Mouse (Mus musculus) left cerebral cortex, postnatal 14 days (tissue): ENCODE results near the gene Rsph4a. TPM values are rescaled to one million over a fixed set of nuclear protein-coding genes. Genes with fewer than 3 reads are reported as not detected.
"Not testable (repeated sequence)": the region's sequence is repeated elsewhere in the genome, so short reads cannot be mapped to it uniquely, and the experiment has no call there.

ENCODE experiments used
- DNase-seq, 2 experiments: peaks; one replicate each; pipeline ENCODE4 v3.0.0; 2021 to 2022; ENCODE audit warnings: low spot score in 2 of 2, mixed read lengths in 1 of 2
- intact Hi-C: fragments of 180-260 bp; cut with DNase I; formaldehyde crosslinking; loops from one replicate; pipeline ENCODE4 v1.15.1; 2025
- long read RNA-seq, 2 experiments: library from polyadenylated mRNA; stranded (forward); transcript quantifications; one replicate each; pipeline ENCODE4 v2.0.0; 2021
- total RNA-seq, 2 experiments: library from RNA; stranded (reverse); gene quantifications; 2 replicates each; pipeline ENCODE4 v1.2.3; 2021

The Rsph4a gene
- total RNA-seq = 1 to 10 TPM; 3.3 to 4.5 TPM
- long read RNA-seq, experiment 1, partial matches to known transcripts = 0 of 1 reads
- long read RNA-seq, experiment 1, other reads (novel, unspliced or antisense) = 0 of 1 reads
- long read RNA-seq, experiment 2, partial matches to known transcripts = 0 of 2 reads
- long read RNA-seq, experiment 2, other reads (novel, unspliced or antisense) = 0 of 2 reads

DNA sequence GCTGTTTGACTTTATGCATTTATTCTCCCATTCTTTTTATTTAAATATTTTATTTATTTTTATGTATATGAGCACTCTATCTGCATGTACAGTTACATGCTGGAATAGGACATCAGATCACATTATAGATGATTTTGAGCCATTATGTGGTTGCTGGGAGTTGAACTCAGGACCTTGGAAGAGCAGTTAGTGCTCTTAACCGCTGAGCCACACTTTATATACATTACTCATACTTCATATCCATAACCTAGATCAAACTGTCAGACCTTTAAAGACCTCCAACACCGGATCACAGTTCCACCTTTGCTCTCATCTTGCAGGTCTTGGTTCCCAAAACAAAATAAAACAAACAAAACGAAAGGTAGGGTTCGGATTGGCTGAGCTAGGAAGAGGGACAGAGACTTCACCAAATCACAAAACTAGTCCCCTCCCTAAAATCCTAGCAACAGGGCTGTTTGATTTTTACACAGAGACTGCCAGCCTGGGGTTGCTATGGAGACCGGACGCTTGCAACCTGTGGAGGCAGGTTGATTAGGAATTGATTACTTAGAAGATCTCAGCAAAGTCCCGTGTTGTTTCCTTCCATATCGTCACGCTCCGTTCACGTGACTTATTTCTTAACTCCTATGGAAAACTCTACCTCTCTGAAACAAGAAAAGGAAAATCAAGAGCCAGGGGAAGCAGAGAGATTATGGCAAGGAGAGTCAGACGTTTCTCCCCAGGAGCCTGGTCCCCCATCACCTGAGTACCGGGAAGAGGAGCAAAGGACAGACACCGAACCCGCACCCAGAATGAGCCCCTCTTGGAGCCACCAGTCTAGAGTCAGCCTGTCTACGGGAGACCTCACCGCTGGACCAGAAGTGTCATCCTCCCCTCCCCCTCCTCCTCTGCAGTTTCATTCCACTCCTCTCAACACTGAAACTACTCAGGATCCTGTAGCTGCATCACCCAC, at the start of gene Rsph4a:
Rsph4a (plus strand) TSS at position 582 of the 952 bp plus-strand sequence.
- peak; percentile 65 to 87 for DNase-seq
- intact Hi-C loops = no loop called here

DNA sequence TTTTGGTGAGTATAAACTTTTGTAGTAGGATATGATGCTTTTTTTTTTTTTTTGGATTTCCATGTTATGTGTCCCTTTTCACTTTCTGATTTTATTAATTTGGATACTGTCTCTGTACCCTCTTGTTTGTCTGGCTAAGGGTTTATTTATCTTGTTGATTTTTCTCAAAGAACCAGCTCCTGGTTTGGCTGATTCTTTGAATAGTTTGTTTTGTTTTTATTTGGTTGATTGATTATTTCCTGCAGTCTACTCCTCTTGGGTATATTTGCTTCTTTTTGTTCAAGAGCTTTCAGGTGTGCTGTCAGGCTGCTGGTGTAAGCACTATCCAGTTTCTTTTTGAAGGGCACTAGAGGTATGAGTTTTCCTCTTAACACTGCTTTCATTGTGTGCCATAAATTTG, 47.5 kb upstream of the Rsph4a start, which contains the start of gene Sult3a1:
Sult3a1 (plus strand) TSS at position 301 of the 400 bp plus-strand sequence.
- no peak for DNase-seq
- intact Hi-C loops = no loop called here

DNA sequence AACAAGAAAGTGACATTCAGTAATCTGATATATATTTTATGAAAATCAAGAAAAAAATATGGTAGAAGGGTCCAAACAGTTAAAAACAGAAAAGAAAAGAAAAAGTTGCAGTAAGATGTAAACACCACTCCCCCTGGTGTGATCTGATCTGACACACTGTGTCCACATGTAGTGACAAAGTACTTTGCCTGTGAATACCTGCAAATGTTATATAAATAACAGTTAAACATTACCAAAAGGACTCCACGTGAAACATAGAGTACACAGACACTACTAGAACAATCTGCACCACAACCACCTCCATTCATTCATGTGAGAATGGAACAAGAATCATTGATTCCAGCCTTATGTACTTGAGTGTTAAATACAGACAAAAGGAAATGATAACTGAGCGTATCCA, 38.9 kb upstream of the Rsph4a start:
- no peak for DNase-seq
- intact Hi-C loops = no loop called here

DNA sequence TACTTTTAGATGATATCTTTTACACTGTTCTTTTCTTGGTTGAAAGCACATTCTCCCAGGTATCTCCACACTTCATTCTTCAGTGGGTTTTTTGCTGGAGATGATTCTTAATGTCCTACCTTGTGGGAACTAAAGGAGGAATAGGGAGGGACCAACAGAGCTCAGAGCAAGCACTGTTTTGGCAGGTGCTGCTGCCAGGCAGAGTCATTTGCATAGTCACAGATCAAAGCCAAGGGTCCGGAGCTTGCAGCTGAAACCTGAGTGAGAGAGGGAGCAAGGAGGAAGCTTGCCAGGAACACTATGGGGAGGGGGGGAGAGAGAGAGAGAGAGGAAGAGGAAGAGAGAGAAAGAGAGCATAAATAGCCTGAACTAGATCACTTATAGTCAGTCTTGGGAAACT, 34.5 kb upstream of the Rsph4a start:
- no peak for DNase-seq
- intact Hi-C loops = no loop called here

GRCm38 (mm10) chr10:33872672-33873398, 32.1 kb upstream of the Rsph4a start:
- DNase-seq = no peak
- intact Hi-C loops = no loop called here

DNA sequence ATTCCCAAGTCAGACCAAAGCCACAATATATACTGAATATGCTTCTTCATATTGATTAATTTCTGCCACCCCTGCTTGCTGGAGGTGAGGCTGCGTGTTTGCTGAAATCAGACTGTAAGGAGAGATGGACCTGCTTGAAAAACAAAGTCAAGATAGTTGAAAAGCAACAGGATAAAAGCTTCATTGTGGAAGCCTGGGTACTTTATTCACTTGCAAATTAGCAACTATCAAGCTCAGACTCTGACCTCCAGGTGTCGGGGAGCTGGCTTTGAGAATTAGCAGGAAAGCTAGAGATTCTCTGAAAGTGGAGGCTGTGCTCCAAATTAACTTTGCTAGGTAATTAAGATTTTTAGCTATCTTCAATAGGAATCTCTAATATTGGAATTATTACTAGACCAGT, 22.5 kb upstream of the Rsph4a start:
- DNase-seq, intact Hi-C loops: not testable (repeated sequence)

GRCm38 (mm10) chr10:33901520-33901919, 3.4 kb upstream of the Rsph4a start:
- intact Hi-C loops, DNase-seq: not testable (repeated sequence)

GRCm38 (mm10) chr10:33905489-33905888, 578 bp downstream of the Rsph4a start:
- intact Hi-C loops = no loop called here
- DNase-seq = no peak

DNA sequence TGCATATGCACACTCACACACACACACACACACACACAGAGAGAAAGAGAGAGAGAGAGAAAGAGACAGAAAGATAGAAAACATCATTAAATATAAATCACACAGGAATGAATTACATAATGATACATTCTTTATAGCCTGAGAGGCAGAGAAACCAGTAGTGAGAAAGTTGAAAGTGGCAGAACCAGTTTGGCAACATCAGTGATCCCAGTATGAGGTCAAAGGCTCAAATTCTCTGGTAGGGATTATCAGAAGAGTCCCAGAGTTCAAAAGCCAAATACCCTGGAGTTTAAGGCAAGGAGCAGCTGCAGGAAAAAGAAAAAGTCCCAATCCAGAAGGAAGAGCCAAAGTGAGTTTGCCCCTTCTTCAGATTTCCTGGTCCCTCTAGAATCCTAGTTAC, 35.8 kb downstream of the Rsph4a start:
- intact Hi-C loops = no loop called here
- no peak for DNase-seq

- intact Hi-C loops = no loop called here
- DNase-seq = no peak
These were observed 40.5 kb downstream of the Rsph4a start for GRCm38 (mm10) chr10:33945390-33945789.

DNA sequence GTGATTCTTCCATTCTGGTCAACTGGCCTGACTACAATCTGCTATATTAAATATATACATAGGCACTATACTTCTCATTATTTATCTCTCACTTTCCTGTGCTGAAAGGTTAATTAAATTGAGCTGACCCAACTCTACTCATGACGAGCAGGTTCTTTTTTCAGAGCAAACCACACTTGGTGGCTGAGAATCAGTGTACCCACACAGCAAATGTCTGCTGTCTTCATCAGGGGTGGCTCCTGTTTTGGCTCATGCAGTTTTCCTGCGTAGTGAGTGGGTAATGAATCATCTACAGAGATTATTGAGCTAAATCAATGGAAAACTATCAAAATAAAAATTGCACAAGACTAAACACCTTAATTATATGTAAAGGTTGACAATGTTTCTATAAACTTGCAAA, 41.4 kb downstream of the Rsph4a start:
- DNase-seq = peak in 1 of 2 experiments; percentile 11
- intact Hi-C loops = no loop called here

DNA sequence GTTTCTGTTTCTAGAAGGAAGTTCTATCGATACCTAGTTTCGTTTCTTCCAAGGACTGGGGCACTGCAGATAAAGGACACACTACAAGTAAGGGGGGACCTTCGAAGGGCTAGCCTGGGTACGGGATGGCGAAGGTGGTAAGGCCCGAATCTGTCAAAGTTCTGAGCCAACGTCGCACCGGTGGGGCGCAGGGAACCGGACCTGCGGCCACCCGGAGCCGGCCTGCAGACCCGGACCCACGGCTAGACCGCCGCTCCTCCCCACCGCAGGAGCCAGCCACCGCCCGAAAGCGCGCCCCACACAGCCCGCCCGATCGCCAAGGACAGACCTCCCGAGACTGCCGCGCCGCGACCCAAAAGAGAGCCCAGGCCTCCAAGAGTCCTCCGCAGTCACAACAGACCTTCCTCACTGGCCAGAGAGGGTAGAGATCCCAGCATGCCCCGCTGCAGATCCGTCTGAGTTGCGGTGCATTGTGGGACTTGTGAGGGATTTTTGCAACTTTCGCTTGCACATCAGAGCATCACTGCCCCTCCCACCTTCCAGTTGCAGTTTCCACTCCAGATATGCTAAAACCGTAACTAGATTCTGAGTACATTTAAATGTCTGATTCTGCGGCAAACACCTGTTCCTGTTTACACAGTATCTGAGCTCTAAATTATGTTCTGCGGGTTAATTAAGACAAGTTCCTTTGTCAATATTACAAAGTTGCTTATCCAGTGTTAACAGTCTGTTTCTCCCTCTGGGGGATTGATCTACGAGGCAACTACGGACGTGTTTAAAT, 46.1 kb downstream of the Rsph4a start, which contains the start of gene Zup1:
Zup1 (minus strand) TSS at position 467 of the 781 bp plus-strand sequence.
- peak; percentile 83 to 85 for DNase-seq
- intact Hi-C loops = no loop called here

GRCm38 (mm10) chr10:33952509-33952908, 47.6 kb downstream of the Rsph4a start:
- intact Hi-C loops = no loop called here

More at GRCm38 (mm10) chr10:33952509-33952908, 47.6 kb downstream of the Rsph4a start:
- no peak for DNase-seq

Other genes starting within 250 kb of the Rsph4a start
- gene Sult3a2, start 118.4 kb upstream of the Rsph4a start, total RNA-seq = under 1 TPM; 0.53 to 0.66 TPM
- not detected for gene Sult3a1, start 47.4 kb upstream of the Rsph4a start, total RNA-seq
- 10 to 100 TPM; 11.1 to 12.1 TPM for gene Zup1, start 46.2 kb downstream of the Rsph4a start, total RNA-seq
- 100 to 1,000 TPM in 1 of 2 experiments, 10 to 100 TPM in 1; 95.5 to 103 TPM for gene Rwdd1, start 114.5 kb downstream of the Rsph4a start, total RNA-seq
- not detected for gene Trappc3l, start 132.5 kb downstream of the Rsph4a start, total RNA-seq
- gene Calhm4, start 139.2 kb downstream of the Rsph4a start, total RNA-seq = not detected
- 1 to 10 TPM; 1.9 to 2.5 TPM for gene Calhm5, start 191.4 kb downstream of the Rsph4a start, total RNA-seq
- under 1 TPM in 1 of 2 experiments, not detected in 1; 0.51 TPM for gene Calhm6, start 222.9 kb downstream of the Rsph4a start, total RNA-seq